Mouse (Mus musculus): ENCODE results near the gene Suclg1. TPM values are rescaled to one million over a fixed set of nuclear protein-coding genes. Genes with fewer than 3 reads are reported as not detected.

Suclg1 gene
- polyA plus RNA-seq, 1 experiment from 2014 or later: 196 TPM

GRCm38 (mm10) chr6:73252396-73252795 is 4.2 kb downstream of the Suclg1 start:
- no peak overlapping the region for H3K27ac ChIP-seq
- no peak overlapping the region for H3K4me2 ChIP-seq
- no peaks in the 10 kb centered on the region for H3K27me3 ChIP-seq (replicated peaks)
- ATAC-seq (ENCODE audit: insufficient read depth, low FRiP score, low read depth): no peak
- H3K9me3 ChIP-seq: no peaks in the 10 kb centered on the region
- H3K4me1 ChIP-seq: peaks cover 3% of the 10 kb centered on the region; the same call in 1 of the 2 replicates
- no peak overlapping the region for H3K4me3 ChIP-seq (replicated peaks)
- H3K9ac ChIP-seq: no peak overlapping the region
- H3K36me3 ChIP-seq: 0 out of 2 replicates have a peak, but pooled peaks cover 7% of the 10 kb centered on the region

GRCm38 (mm10) chr6:73253006-73253405 is 4.8 kb downstream of the Suclg1 start:
- Histone ChIP-seq H3K9ac (no peak overlapping the region), H3K9me3 (no peaks in the 10 kb centered on the region), H3K36me3 (peaks cover 10% of the 10 kb centered on the region; the same call in 1 of the 2 replicates), H3K27me3 (replicated peaks) (no peaks in the 10 kb centered on the region), H3K4me3 (replicated peaks) (no peak overlapping the region), H3K27ac (no peak overlapping the region), H3K4me1 (peaks cover 3% of the 10 kb centered on the region; the same call in 1 of the 2 replicates), H3K4me2 (no peak overlapping the region)
- ATAC-seq (ENCODE audit: insufficient read depth, low FRiP score, low read depth): no peak
- WGBS: 72% methylated on average over 2 of the region's 2 CpGs

DNA sequence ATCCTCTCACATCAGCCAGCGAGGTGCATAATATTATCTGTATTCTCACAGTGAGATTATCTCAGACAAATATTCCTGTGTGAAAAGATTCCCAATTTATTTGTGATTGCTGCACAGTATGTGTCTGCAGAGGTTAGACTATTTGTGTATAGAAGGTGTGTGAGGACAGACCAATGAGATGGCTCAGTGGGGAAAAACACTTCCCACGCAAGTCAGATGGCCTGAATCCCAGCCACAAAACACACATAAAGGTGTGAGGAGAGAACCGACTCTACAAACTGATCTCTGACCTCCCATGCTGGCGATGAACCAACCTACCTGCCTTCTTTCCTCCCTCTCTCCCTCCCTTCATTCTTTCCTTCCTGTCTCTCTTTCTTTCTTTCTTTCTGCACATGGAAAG is 5.4 kb downstream of the Suclg1 start:
- H3K9me3 ChIP-seq: no peaks in the 10 kb centered on the region
- peaks cover 3% of the 10 kb centered on the region; the same call in 1 of the 2 replicates for H3K4me1 ChIP-seq
- H3K4me3 ChIP-seq (replicated peaks): no peak overlapping the region
- no peak overlapping the region for H3K4me2 ChIP-seq
- H3K27me3 ChIP-seq (replicated peaks): no peaks in the 10 kb centered on the region
- H3K36me3 ChIP-seq: peaks cover 11% of the 10 kb centered on the region; the same call in 1 of the 2 replicates
- WGBS: 70% methylated on average over 4 of the region's 4 CpGs
- ATAC-seq (ENCODE audit: insufficient read depth, low FRiP score, low read depth): no peak
- H3K9ac ChIP-seq: no peak overlapping the region
- no peak overlapping the region for H3K27ac ChIP-seq

DNA sequence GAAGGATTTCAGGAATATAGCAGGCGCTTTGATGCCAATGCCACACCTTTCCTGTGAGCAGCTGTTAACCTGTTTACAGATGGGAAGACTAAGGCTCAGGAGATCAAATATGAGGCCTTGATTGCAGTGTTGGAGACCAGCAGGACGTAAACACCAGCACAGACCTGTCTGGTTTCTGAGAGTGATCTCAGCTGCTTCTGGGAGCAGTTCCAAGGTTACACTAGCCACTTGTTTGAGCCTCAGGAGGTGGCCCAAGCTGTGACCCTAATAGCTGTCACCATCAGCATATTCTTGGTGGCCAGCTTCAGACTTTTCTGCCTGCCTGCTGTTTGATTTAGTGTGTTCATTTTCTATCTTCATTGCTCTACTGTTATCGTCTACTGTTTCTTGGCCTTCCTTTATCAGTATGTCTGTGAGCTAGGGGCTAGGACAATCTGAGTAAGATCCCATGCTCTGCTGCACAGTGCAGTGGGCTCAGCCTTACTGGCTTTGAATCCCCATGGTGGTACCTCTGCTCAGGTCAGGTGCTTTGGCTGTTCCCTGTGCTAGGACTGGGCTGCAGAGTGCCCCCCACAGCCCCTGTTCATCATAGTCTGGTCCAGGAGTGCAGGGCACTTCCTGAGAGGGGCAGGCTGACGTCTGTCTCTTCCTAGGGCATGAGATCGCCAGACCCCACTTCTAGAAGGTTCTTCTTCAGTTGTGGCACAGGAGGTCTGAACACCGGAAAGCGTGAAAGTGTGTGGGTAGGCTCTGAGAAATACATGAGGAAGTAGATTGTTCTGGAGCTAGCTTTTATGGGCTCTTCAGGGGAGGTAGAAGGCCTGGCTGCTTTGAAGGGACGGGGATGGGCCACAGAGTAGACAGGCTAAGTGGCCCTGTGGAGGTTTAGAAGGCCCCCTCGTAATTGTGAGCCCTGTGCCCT is 6.4 kb downstream of the Suclg1 start:
- Histone ChIP-seq H3K9me3 (no peaks in the 10 kb centered on the region), H3K9ac (no peak overlapping the region), H3K4me3 (replicated peaks) (no peak overlapping the region), H3K4me1 (peaks cover 3% of the 10 kb centered on the region; the same call in 1 of the 2 replicates), H3K36me3 (peaks cover 18% of the 10 kb centered on the region; the same call in 1 of the 2 replicates), H3K27ac (no peak overlapping the region), H3K27me3 (replicated peaks) (no peaks in the 10 kb centered on the region), H3K4me2 (no peak overlapping the region)
- ATAC-seq (ENCODE audit: insufficient read depth, low FRiP score, low read depth): no peak
- WGBS: 74% methylated on average over 9 of the region's 9 CpGs

DNA sequence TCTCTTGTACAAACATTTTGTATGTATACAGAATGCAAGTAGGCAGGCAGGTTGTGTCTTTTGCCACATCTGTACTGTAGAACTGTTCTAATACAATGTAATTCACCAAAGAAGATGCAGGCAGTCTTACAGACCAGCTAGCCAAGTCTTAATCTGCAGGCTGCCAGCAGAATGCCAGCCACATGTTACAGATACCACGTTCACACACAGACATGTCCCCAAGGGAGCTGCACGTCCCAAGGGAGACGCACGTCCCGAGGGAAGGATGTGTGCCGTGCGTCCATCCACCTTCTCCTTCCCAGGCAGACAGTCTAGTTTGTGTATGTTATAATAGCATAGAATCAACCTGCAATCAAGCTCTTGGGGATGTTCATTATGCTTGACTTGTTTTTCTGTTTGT is 8.9 kb downstream of the Suclg1 start:
- no peak overlapping the region for H3K9ac ChIP-seq
- peaks cover 36% of the 10 kb centered on the region for H3K36me3 ChIP-seq
- H3K27ac ChIP-seq: no peak overlapping the region
- H3K4me3 ChIP-seq (replicated peaks): no peak overlapping the region
- no peak for ATAC-seq (ENCODE audit: insufficient read depth, low FRiP score, low read depth)
- no peaks in the 10 kb centered on the region for H3K9me3 ChIP-seq
- 84% methylated on average over 7 of the region's 7 CpGs for WGBS
- peaks cover 3% of the 10 kb centered on the region; the same call in 1 of the 2 replicates for H3K4me1 ChIP-seq
- H3K4me2 ChIP-seq: no peak overlapping the region
- no peaks in the 10 kb centered on the region for H3K27me3 ChIP-seq (replicated peaks)

GRCm38 (mm10) chr6:73260110-73260509 is 11.9 kb downstream of the Suclg1 start:
- WGBS: 86% methylated on average over 6 of the region's 6 CpGs
- H3K9ac ChIP-seq: no peak overlapping the region
- H3K27ac ChIP-seq: no peak overlapping the region
- H3K27me3 ChIP-seq (replicated peaks): no peaks in the 10 kb centered on the region
- H3K4me3 ChIP-seq (replicated peaks): no peak overlapping the region
- no peaks in the 10 kb centered on the region for H3K4me1 ChIP-seq
- peaks cover 50% of the 10 kb centered on the region for H3K36me3 ChIP-seq
- no peak overlapping the region for H3K4me2 ChIP-seq
- no peaks in the 10 kb centered on the region for H3K9me3 ChIP-seq
- ATAC-seq (ENCODE audit: insufficient read depth, low FRiP score, low read depth): no peak

DNA sequence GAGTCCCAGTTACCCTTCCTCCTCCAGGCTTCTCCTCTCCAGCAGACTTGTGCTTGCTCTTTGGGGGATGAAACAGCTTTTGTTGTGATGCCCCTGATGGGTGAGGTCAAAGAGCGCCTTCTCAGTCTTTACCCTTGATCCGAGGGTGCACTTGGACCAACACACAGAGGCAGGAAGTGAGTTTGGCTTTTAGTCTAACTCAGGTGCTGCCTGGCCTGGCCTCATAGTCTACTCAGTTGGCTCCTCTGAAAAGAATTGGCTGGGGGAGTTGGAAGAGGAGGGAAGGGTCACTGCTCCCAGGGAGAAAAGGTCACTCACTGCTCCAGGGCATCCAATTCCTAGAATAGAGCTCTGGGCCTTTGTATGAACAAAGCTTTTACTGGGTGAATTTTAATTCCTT is 16.6 kb downstream of the Suclg1 start:
- Histone ChIP-seq H3K4me1 (no peaks in the 10 kb centered on the region), H3K27ac (no peak overlapping the region), H3K36me3 (peaks cover 57% of the 10 kb centered on the region), H3K27me3 (replicated peaks) (no peaks in the 10 kb centered on the region), H3K9ac (no peak overlapping the region), H3K9me3 (no peaks in the 10 kb centered on the region), H3K4me3 (replicated peaks) (no peak overlapping the region), H3K4me2 (no peak overlapping the region)
- 69% methylated on average over 2 of the region's 2 CpGs for WGBS
- ATAC-seq (ENCODE audit: insufficient read depth, low FRiP score, low read depth): no peak

DNA sequence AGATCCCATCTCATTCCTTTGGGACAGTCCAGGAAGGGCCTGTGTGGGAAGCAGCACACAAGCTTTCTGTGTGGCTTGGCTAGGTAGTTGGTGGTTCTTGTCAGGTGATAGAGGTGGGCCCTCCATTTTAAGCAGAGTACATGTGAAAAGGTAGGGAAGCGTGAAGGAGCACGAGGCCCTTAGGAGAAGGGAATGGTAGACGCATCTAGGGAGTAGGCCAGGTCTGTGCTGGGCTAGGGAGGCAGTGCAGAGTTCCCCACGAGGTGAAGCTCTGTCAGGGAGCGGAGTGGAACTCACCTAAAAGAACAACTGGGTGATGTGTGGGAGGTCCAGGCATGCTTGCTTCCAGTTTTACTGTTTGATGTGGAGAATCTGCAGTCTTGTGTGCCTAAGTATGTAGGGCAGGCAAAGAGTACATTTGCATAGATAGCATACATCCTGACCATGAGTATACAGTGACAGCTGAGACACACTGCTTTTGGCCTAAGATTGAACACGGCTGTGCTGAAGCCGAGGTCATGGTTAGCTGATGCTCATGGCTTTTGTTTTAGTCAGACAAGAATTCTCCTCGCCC is 19.6 kb downstream of the Suclg1 start:
- H3K27me3 ChIP-seq (replicated peaks): no peaks in the 10 kb centered on the region
- no peak overlapping the region for H3K27ac ChIP-seq
- H3K4me1 ChIP-seq: no peaks in the 10 kb centered on the region
- H3K9me3 ChIP-seq: no peaks in the 10 kb centered on the region
- WGBS: 93% methylated on average over 8 of the region's 8 CpGs
- no peak for ATAC-seq (ENCODE audit: insufficient read depth, low FRiP score, low read depth)
- no peak overlapping the region for H3K4me2 ChIP-seq
- no peak overlapping the region for H3K9ac ChIP-seq
- H3K4me3 ChIP-seq (replicated peaks): no peak overlapping the region
- peaks cover 60% of the 10 kb centered on the region for H3K36me3 ChIP-seq

GRCm38 (mm10) chr6:73269374-73269773 is 21.2 kb downstream of the Suclg1 start:
- Histone ChIP-seq H3K9me3 (no peaks in the 10 kb centered on the region), H3K27ac (no peak overlapping the region), H3K4me3 (replicated peaks) (no peak overlapping the region), H3K27me3 (replicated peaks) (no peaks in the 10 kb centered on the region), H3K4me2 (no peak overlapping the region), H3K4me1 (no peaks in the 10 kb centered on the region), H3K9ac (no peak overlapping the region), H3K36me3 (peaks cover 63% of the 10 kb centered on the region)
- ATAC-seq (ENCODE audit: insufficient read depth, low FRiP score, low read depth): no peak
- WGBS: 90% methylated on average over 3 of the region's 3 CpGs

DNA sequence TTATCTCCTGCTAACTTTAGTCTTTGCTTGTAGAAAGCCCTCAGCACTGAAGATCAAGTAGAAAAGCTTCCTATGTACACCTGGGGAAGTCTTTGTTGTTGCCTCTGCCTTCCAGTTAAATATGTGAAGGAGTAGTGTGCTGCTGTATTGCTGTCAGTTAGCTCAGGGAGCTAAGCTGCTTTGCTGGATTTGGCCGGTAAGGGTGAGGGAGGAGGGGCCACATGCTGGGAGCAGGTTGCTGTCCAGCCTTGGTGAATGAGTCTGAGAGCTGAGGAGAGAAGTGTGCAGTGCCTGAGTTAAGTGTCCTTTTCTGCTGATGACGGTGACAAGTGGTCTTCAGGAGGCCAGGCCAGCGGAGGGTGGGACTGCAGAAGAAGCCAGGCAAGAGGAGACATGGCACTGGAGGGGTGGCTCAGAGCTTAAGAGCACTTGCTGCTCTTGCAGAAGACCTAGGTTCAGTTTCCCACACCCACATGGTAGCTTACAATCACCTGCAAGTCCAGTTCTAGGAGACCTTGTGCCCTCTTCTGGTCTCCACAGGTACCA is 23.4 kb downstream of the Suclg1 start:
- 88% methylated on average over 3 of the region's 3 CpGs for WGBS
- H3K9ac ChIP-seq: no peak overlapping the region
- no peak overlapping the region for H3K4me2 ChIP-seq
- no peak for ATAC-seq (ENCODE audit: insufficient read depth, low FRiP score, low read depth)
- no peaks in the 10 kb centered on the region for H3K9me3 ChIP-seq
- no peaks in the 10 kb centered on the region for H3K4me1 ChIP-seq
- H3K27ac ChIP-seq: no peak overlapping the region
- H3K27me3 ChIP-seq (replicated peaks): no peaks in the 10 kb centered on the region
- no peak overlapping the region for H3K4me3 ChIP-seq (replicated peaks)
- peaks cover 68% of the 10 kb centered on the region for H3K36me3 ChIP-seq

- no peak overlapping the region for H3K4me3 ChIP-seq (replicated peaks)
- WGBS: 88% methylated on average over 5 of the region's 5 CpGs
- H3K4me2 ChIP-seq: no peak overlapping the region
- ATAC-seq (ENCODE audit: insufficient read depth, low FRiP score, low read depth): no peak
- H3K36me3 ChIP-seq: peaks cover 60% of the 10 kb centered on the region
- no peak overlapping the region for H3K27ac ChIP-seq
- no peaks in the 10 kb centered on the region for H3K9me3 ChIP-seq
- H3K9ac ChIP-seq: no peak overlapping the region
- no peaks in the 10 kb centered on the region for H3K27me3 ChIP-seq (replicated peaks)
- H3K4me1 ChIP-seq: no peaks in the 10 kb centered on the region
These were observed 26.8 kb downstream of the Suclg1 start for GRCm38 (mm10) chr6:73275002-73275401.

- H3K4me3 ChIP-seq (replicated peaks): no peak overlapping the region
- no peak overlapping the region for H3K9ac ChIP-seq
- H3K4me1 ChIP-seq: no peaks in the 10 kb centered on the region
- peaks cover 26% of the 10 kb centered on the region; the same call in 1 of the 2 replicates for H3K36me3 ChIP-seq
- H3K9me3 ChIP-seq: no peaks in the 10 kb centered on the region
- no peak overlapping the region for H3K27ac ChIP-seq
- WGBS: 72% methylated on average over 8 of the region's 8 CpGs
- H3K4me2 ChIP-seq: no peak overlapping the region
- H3K27me3 ChIP-seq (replicated peaks): no peaks in the 10 kb centered on the region
- ATAC-seq (ENCODE audit: insufficient read depth, low FRiP score, low read depth): no peak
These were observed 31.5 kb downstream of the Suclg1 start for GRCm38 (mm10) chr6:73279681-73280080.

Measured in stomach, embryonic 15.5 days (tissue).